27 mouse cellular contexts compared by ENCODE assay signal in the genomic region with DNA sequence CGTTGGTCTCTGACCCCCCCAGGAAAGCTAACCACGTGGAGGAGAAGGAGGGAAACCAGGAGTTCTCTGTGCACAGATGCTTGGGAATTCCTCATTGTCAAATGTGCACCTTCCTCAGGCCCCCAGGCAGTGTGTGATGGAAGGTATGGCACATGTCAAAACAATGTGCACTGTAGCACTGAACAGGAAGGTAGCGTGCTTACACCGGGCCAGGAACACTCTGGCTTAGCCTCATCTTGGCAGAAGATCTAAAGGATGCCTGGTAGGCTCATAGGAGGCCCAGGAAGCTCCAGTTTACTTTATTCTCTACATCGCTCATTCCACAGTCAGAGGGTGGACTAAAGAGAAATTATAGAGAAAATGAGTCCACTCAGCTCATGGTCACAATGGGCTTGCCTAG. TPM values are rescaled to one million over a fixed set of nuclear protein-coding genes. Genes with fewer than 3 reads are reported as not detected.
A peak's percentile ranks its signal among the peaks of the same experiment; 100 is the strongest.
DNase-seq lines count a peak whose midpoint lies in the region; ATAC-seq and TF ChIP-seq lines count a peak whose summit lies in the region.
"Had no signal": no experiment of that assay in that cellular context is flagged by ENCODE, and none has a peak within 500 bp of the region (broad histone marks: within the 10 kb centered on the region; RNA-seq: fewer than 3 reads in every experiment).

No protein-coding gene starts in this region.

- no peak for TF ChIP-seq POLR2A in cerebellum, adult 2 months (IDR thresholded peaks at IDR 0.05; ENCODE audit: borderline replicate concordance, insufficient read depth, low read length)

- no peak for TF ChIP-seq CTCF in cerebellum, adult 2 months (IDR thresholded peaks at IDR 0.05; ENCODE audit: borderline replicate concordance, insufficient read depth, low read depth, low read length)

- H3K4me3 ChIP-seq in embryonic facial prominence, embryonic 12.5 days, result no peak overlapping the region
- H3K4me3 ChIP-seq in embryonic facial prominence, embryonic 10.5 days, result no peak overlapping the region
- no peak overlapping the region for H3K4me3 ChIP-seq in cerebellum, adult 2 months (replicated peaks; ENCODE audit: insufficient read depth, low read depth, low read length)
- H3K4me3 ChIP-seq in embryonic facial prominence, embryonic 14.5 days (ENCODE audit: low read depth, low read length), result no peak overlapping the region
- H3K4me3 ChIP-seq: embryonic facial prominence, embryonic 13.5 days; gastrocnemius, adult 2 months; heart, embryonic 12.5 days; limb, embryonic 12.5 days; liver, embryonic 13.5 days; midbrain, embryonic 12.5 days had no signal

- peaks cover 17% of the 10 kb centered on the region for H3K4me1 ChIP-seq in embryonic facial prominence, embryonic 12.5 days
- peaks cover 16% of the 10 kb centered on the region for H3K4me1 ChIP-seq in embryonic facial prominence, embryonic 10.5 days
- peaks cover 22% of the 10 kb centered on the region for H3K4me1 ChIP-seq in cerebellum, adult 2 months (ENCODE audit: control insufficient read depth, insufficient read depth, low read length)
- H3K4me1 ChIP-seq in embryonic facial prominence, embryonic 14.5 days (ENCODE audit: control insufficient read depth, insufficient read depth, low read length), result peaks cover 26% of the 10 kb centered on the region
- H3K4me1 ChIP-seq: liver, embryonic 13.5 days; midbrain, embryonic 12.5 days had no signal

- H3K36me3 ChIP-seq in embryonic facial prominence, embryonic 12.5 days, result peaks cover 19% of the 10 kb centered on the region; the same call in 1 of the 2 replicates
- peaks cover 58% of the 10 kb centered on the region for H3K36me3 ChIP-seq in embryonic facial prominence, embryonic 10.5 days (replicated peaks)
- no peaks in the 10 kb centered on the region for H3K36me3 ChIP-seq in embryonic facial prominence, embryonic 14.5 days (ENCODE audit: control insufficient read depth, insufficient read depth, low read length)
- H3K36me3 ChIP-seq: heart, embryonic 12.5 days; liver, embryonic 13.5 days; midbrain, embryonic 12.5 days had no signal

- H3K27me3 ChIP-seq in embryonic facial prominence, embryonic 12.5 days, result no peaks in the 10 kb centered on the region
- no peaks in the 10 kb centered on the region for H3K27me3 ChIP-seq in embryonic facial prominence, embryonic 10.5 days (replicated peaks; ENCODE audit: low read depth, poor library complexity, severe bottlenecking)
- no peaks in the 10 kb centered on the region for H3K27me3 ChIP-seq in cerebellum, adult 2 months (ENCODE audit: control insufficient read depth, insufficient read depth, low read length)
- no peaks in the 10 kb centered on the region for H3K27me3 ChIP-seq in embryonic facial prominence, embryonic 14.5 days (replicated peaks; ENCODE audit: control insufficient read depth, insufficient read depth, low read length)
- H3K27me3 ChIP-seq: embryonic facial prominence, embryonic 13.5 days; heart, embryonic 12.5 days; limb, embryonic 12.5 days; liver, embryonic 13.5 days; midbrain, embryonic 12.5 days had no signal

- WGBS in embryonic facial prominence, embryonic 12.5 days, result 67% methylated on average over 5 of the region's 5 CpGs
- WGBS in embryonic facial prominence, embryonic 10.5 days, result 79% methylated on average over 5 of the region's 5 CpGs
- 12% methylated on average over 5 of the region's 5 CpGs for WGBS in cerebellum, adult 2 months
- 54% methylated on average over 5 of the region's 5 CpGs for WGBS in embryonic facial prominence, embryonic 14.5 days

- ATAC-seq in embryonic facial prominence, embryonic 12.5 days (ENCODE audit: insufficient number of reproducible peaks, insufficient read depth, low FRiP score, low TSS enrichment), result 0 out of 2 replicates have a peak, but pooled peaks have one; percentile 14
- ATAC-seq in embryonic facial prominence, embryonic 14.5 days (ENCODE audit: low read depth), result peak; percentile 58; the same call in 1 of the 2 replicates
- ATAC-seq: CD4-positive, CD25-positive, alpha-beta regulatory T cell, adult 4 months; forebrain, embryonic 14.5 days; hindbrain, postnatal 0 days had no signal

- no peaks in the 10 kb centered on the region for H3K9me3 ChIP-seq in embryonic facial prominence, embryonic 12.5 days
- H3K9me3 ChIP-seq in embryonic facial prominence, embryonic 10.5 days, result no peaks in the 10 kb centered on the region
- no peaks in the 10 kb centered on the region for H3K9me3 ChIP-seq in embryonic facial prominence, embryonic 14.5 days (ENCODE audit: control insufficient read depth, low read length)
- H3K9me3 ChIP-seq: embryonic facial prominence, embryonic 13.5 days; heart, embryonic 12.5 days; limb, embryonic 12.5 days; liver, embryonic 13.5 days; midbrain, embryonic 12.5 days had no signal

- no peak overlapping the region for H3K27ac ChIP-seq in embryonic facial prominence, embryonic 12.5 days
- H3K27ac ChIP-seq in embryonic facial prominence, embryonic 10.5 days (replicated peaks), result no peak overlapping the region
- no peak overlapping the region for H3K27ac ChIP-seq in cerebellum, adult 2 months (ENCODE audit: insufficient read depth, low read length)
- no peak overlapping the region for H3K27ac ChIP-seq in embryonic facial prominence, embryonic 14.5 days (replicated peaks; ENCODE audit: low read depth, low read length)
- H3K27ac ChIP-seq: embryonic facial prominence, embryonic 13.5 days; gastrocnemius, adult 2 months; hindbrain, postnatal 0 days; limb, embryonic 12.5 days; liver, embryonic 13.5 days; midbrain, embryonic 12.5 days had no signal

- no peak for DNase-seq in embryonic facial prominence, embryonic 10.5 days (ENCODE audit: low spot score)
- peak; percentile 32 for DNase-seq in Muller cell, postnatal 12 days (ENCODE audit: inconsistent ontology term)
- peak; percentile 24 to 68 for DNase-seq in cerebellum, adult 2 months
- peak; percentile 57 for DNase-seq in embryonic facial prominence, embryonic 14.5 days (ENCODE audit: low spot score)
- DNase-seq in gastrocnemius, postnatal 14 days, result no peak
- DNase-seq in gastrocnemius, postnatal 36 days, result no peak
- DNase-seq: adrenal gland, postnatal 36 days; gastrocnemius, adult 2 months; heart, adult 18-20 months; heart, postnatal 10 days; kidney, adult 2 months; kidney, postnatal 10 days; liver, embryonic 13.5 days; lung, adult 2 months; lung, postnatal 14 days; right cerebral cortex, postnatal 14 days; thymus, postnatal 14 days had no signal

- no peak overlapping the region for H3K9ac ChIP-seq in embryonic facial prominence, embryonic 12.5 days
- no peak overlapping the region for H3K9ac ChIP-seq in embryonic facial prominence, embryonic 14.5 days (ENCODE audit: low read depth, low read length)
- H3K9ac ChIP-seq: embryonic facial prominence, embryonic 13.5 days; heart, embryonic 12.5 days; limb, embryonic 12.5 days; liver, embryonic 13.5 days; midbrain, embryonic 12.5 days had no signal

- intact Hi-C loops in gastrocnemius, postnatal 14 days (cut with DNase I; ENCODE audit: low total_unique reads), result no loop called here
- intact Hi-C loops in gastrocnemius, postnatal 36 days (cut with DNase I), result no loop called here

- H3K4me2 ChIP-seq in embryonic facial prominence, embryonic 12.5 days (replicated peaks), result no peak overlapping the region
- no peak overlapping the region for H3K4me2 ChIP-seq in embryonic facial prominence, embryonic 14.5 days (ENCODE audit: low read depth, low read length)
- H3K4me2 ChIP-seq: embryonic facial prominence, embryonic 13.5 days; heart, embryonic 12.5 days; limb, embryonic 12.5 days; liver, embryonic 13.5 days; midbrain, embryonic 12.5 days had no signal

RNA-seq across cellular contexts. Expression of a gene that starts 57.5 kb away (rescaled TPM):
- 30.2 and 32.3 TPM in 2 replicates for polyA plus RNA-seq in embryonic facial prominence, embryonic 12.5 days (2016; fragmentation: Nextera tagmentation; extraction: Ambion mirVana)
- 19.4 and 19.9 TPM in 2 replicates for polyA plus RNA-seq in embryonic facial prominence, embryonic 10.5 days (2016; fragmentation: Nextera tagmentation; extraction: Ambion mirVana)
- 7.9 and 11.8 TPM in 2 replicates for polyA plus RNA-seq in cerebellum, adult 2 months (2012; rRNA removed)
- polyA plus RNA-seq in embryonic facial prominence, embryonic 14.5 days (2014; fragmentation: Nextera tagmentation; extraction: Ambion mirVana), result 10.9 and 12.4 TPM in 2 replicates
- 1 to 10 TPM; 2.3 TPM for total RNA-seq in gastrocnemius, postnatal 14 days (2021)
- total RNA-seq in gastrocnemius, postnatal 36 days (2021), result 1 to 10 TPM; 1.5 to 1.6 TPM
- total RNA-seq: common myeloid progenitor, adult 5-6 weeks; megakaryocyte progenitor cell, adult 5-6 weeks had no signal
- polyA plus RNA-seq: CD4-positive, CD25-positive, alpha-beta regulatory T cell, adult 4 months had no signal

Comparison
In these comparisons a context has a peak if more than half of its experiments do, and no peak if none do; other contexts are left out.
1. DNase-seq: peak in Muller cell, postnatal 12 days (single experiment), cerebellum, adult 2 months (2 of 2) and embryonic facial prominence, embryonic 14.5 days (single experiment); none in embryonic facial prominence, embryonic 10.5 days (single experiment), gastrocnemius, postnatal 14 days (single experiment) and gastrocnemius, postnatal 36 days (0 of 2).